Mouse (Mus musculus) heart, postnatal 10 days (tissue): ENCODE measurements around the gene 9030025P20Rik. TPM values are rescaled to one million over a fixed set of nuclear protein-coding genes. Genes with fewer than 3 reads are reported as not detected.
"Not testable (repeated sequence)": the region's sequence is repeated elsewhere in the genome, so short reads cannot be mapped to it uniquely, and the experiment has no call there.

Experiments
- DNase-seq, 2 experiments: peaks; one replicate each; pipeline ENCODE4 v3.0.0; 2021
- intact Hi-C: fragments of 180-260 bp; cut with DNase I; formaldehyde crosslinking; loops from one replicate; pipeline ENCODE4 v1.15.1; 2025
- total RNA-seq, 2 experiments: library from RNA; stranded (reverse); gene quantifications; 2 replicates each; pipeline ENCODE4 v1.2.3; 2021

9030025P20Rik gene
- total RNA-seq, 2 experiments from 2014 or later, result 2.5 to 5.0 TPM

- DNase-seq, intact Hi-C loops: not testable (repeated sequence)
Observed at GRCm38 (mm10) chr17:14977718-14978361, 428 bp upstream of the 9030025P20Rik start.

GRCm38 (mm10) chr17:14990116-14990702 is 11.9 kb downstream of the 9030025P20Rik start:
- DNase-seq, result peak in 1 of 2 experiments; percentile 5
- intact Hi-C loops, result not testable (repeated sequence)

GRCm38 (mm10) chr17:14992522-14993138 is 14.4 kb downstream of the 9030025P20Rik start:
- intact Hi-C loops, DNase-seq: not testable (repeated sequence)

GRCm38 (mm10) chr17:14993139-14993832 is 15.0 kb downstream of the 9030025P20Rik start:
- not testable (repeated sequence) for DNase-seq

DNA sequence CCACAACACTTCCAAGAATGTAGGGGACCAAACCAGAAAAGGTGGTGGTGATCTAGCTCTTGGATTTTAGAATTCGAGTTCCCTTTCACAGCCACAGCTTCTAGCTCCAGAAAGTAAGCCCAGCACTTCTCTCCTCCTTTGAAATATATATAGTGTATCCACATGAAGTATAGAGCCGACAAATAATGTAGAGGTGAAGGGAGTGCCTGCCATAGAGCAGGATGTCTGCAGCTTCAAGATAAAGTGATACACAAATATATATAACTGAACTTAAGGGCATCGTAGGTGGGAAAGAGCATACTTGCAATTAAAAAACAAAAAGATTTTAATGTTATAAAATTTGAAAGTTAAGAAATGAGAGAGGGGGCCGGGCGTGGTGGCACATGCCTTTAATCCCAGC is 15.9 kb downstream of the 9030025P20Rik start:
- intact Hi-C loops, DNase-seq: not testable (repeated sequence)

More at GRCm38 (mm10) chr17:14993139-14993832, 15.0 kb downstream of the 9030025P20Rik start:
- intact Hi-C loops, result not testable (repeated sequence)

- DNase-seq, intact Hi-C loops: not testable (repeated sequence)
Observed at GRCm38 (mm10) chr17:15000047-15000446, 21.8 kb downstream of the 9030025P20Rik start.

DNA sequence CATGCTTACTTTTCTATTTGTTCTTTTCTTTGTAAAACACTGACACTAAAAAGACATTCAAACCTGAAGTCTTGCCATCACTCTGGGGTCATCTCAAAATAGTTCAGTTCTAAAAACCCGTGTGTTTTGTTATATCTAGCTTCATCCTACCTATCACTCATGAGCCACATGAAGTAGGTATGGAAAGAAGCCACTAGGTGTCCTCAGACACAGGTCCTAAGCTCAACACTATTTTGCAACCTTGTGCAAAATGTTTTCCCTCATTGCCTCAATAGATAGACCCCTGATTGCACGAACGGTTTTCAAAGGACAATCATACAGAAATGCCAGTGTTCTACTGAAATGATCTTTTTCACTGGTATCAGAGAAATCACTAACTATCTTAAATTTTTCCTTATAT is 30.8 kb downstream of the 9030025P20Rik start:
- DNase-seq, intact Hi-C loops: not testable (repeated sequence)

- intact Hi-C loops, DNase-seq: not testable (repeated sequence)
Observed at GRCm38 (mm10) chr17:15009706-15010413, 31.6 kb downstream of the 9030025P20Rik start, which contains the start of gene Gm3435. TSS of gene Gm3435 (plus strand) at chr17:15010176.

DNA sequence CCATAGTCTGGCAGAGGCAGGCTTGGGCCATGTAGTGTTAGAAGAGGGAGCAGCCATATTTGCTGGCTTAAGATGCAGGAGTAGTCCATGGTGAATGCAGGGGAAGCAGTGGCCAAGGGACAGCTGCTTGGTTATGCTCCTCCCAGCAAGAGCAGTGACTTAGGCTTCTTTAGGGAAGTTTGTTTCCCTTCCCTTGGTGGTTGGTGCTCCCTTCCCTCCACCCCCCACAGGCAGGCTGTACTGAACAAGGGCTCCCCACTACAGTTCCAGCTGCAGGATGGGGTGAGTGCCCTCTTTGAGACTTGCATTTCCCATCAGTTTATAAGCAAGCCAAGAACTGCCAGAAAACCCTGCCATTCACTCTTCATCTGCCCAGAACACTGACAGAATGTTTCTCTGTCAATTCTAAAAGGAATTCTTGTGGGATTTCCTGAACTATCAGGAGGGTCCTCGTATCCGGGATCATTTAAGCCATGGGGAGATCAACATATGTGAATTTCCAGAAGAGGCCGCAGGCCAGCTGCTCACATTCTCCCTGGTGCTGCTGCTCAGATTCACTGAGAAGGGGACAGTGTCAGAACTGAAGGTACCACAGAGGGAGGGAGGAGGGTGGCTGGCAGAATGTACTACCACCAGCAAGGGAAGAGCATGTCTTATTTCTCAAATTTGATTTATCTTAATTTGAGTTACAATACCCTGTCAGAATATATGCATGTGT is 43.4 kb downstream of the 9030025P20Rik start:
- DNase-seq, result peak; percentile 27 to 47
- intact Hi-C loops, result not testable (repeated sequence)

GRCm38 (mm10) chr17:15023878-15024492 is 45.7 kb downstream of the 9030025P20Rik start:
- intact Hi-C loops, DNase-seq: not testable (repeated sequence)

- DNase-seq, result not testable (repeated sequence)
Observed at GRCm38 (mm10) chr17:15024502-15025193, 46.4 kb downstream of the 9030025P20Rik start.

DNA sequence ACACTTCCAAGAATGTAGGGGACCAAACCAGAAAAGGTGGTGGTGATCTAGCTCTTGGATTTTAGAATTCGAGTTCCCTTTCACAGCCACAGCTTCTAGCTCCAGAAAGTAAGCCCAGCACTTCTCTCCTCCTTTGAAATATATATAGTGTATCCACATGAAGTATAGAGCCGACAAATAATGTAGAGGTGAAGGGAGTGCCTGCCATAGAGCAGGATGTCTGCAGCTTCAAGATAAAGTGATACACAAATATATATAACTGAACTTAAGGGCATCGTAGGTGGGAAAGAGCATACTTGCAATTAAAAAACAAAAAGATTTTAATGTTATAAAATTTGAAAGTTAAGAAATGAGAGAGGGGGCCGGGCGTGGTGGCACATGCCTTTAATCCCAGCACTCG is 47.2 kb downstream of the 9030025P20Rik start:
- DNase-seq, intact Hi-C loops: not testable (repeated sequence)

More at GRCm38 (mm10) chr17:15024502-15025193, 46.4 kb downstream of the 9030025P20Rik start:
- intact Hi-C loops, result not testable (repeated sequence)

DNA sequence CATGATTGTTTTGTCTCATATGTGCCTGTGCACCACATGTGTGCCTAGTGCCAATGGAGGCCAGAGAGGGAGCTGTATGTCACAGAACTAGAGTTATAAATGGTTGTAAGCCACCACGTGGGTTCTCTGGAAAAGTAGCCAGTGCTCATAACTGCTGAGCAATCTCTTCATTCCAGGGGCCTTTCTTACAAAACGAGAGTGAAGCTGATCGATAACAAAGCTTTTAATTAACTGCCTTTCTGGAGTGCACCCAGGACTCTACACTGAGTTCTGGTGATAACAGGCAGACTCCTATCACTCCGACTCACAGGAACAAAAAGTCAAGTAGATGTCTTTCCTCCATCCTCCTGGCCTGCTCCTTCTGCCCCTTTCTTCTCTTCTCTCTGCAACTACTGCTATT is 53.1 kb downstream of the 9030025P20Rik start:
- DNase-seq, intact Hi-C loops: not testable (repeated sequence)

DNA sequence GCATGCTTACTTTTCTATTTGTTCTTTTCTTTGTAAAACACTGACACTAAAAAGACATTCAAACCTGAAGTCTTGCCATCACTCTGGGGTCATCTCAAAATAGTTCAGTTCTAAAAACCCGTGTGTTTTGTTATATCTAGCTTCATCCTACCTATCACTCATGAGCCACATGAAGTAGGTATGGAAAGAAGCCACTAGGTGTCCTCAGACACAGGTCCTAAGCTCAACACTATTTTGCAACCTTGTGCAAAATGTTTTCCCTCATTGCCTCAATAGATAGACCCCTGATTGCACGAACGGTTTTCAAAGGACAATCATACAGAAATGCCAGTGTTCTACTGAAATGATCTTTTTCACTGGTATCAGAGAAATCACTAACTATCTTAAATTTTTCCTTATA is 62.2 kb downstream of the 9030025P20Rik start:
- intact Hi-C loops, result not testable (repeated sequence)

More for the DNA sequence above, 62.2 kb downstream of the 9030025P20Rik start:
- not testable (repeated sequence) for DNase-seq
